Mouse (Mus musculus) heart, embryonic 14.5 days (tissue): Measurements from ENCODE around the gene Stard13. TPM values are rescaled to one million over a fixed set of nuclear protein-coding genes. Genes with fewer than 3 reads are reported as not detected.

Experiments used
- ATAC-seq: fragments of 200-750 bp; cut with Nextera tagmentation; 2 replicates; pipeline ENCODE4 v1.8.0; 2017; ENCODE audit warnings: low read depth, moderate TSS enrichment; ENCODE audit not compliant: insufficient number of reproducible peaks, insufficient read depth, low FRiP score
- H3K27ac ChIP-seq, 2 experiments: fragments of 200-500 bp in 1 of 2; fragments of 300-500 bp in 1 of 2; sonication (generic) in 1 of 2; replicated peaks in 1 of 2; 2 replicates each; pipeline ENCODE4 v1.5.1; 2012 to 2014; ENCODE audit warnings: low read depth in 2 of 2, low read length in 2 of 2, control low read depth in 1 of 2, mild to moderate bottlenecking in 1 of 2, mixed read lengths in 1 of 2; ENCODE audit not compliant: control insufficient read depth in 1 of 2, insufficient read depth in 1 of 2
- H3K27me3 ChIP-seq: fragments of 300-500 bp; sonication (generic); 2 replicates; pipeline ENCODE4 v1.6.1; 2014; ENCODE audit warnings: mild to moderate bottlenecking, low read length, control low read depth; ENCODE audit not compliant: control insufficient read depth, insufficient read depth
- H3K36me3 ChIP-seq: fragments of 300-500 bp; sonication (generic); 2 replicates; pipeline ENCODE4 v1.6.1; 2014; ENCODE audit warnings: mild to moderate bottlenecking, control low read depth, low read length, mixed read lengths; ENCODE audit not compliant: control insufficient read depth, insufficient read depth
- H3K4me1 ChIP-seq, 2 experiments: fragments of 200-500 bp in 1 of 2; fragments of 300-500 bp in 1 of 2; sonication (generic) in 1 of 2; 2 replicates each; pipeline ENCODE4 v1.6.1; 2012 to 2014; ENCODE audit warnings: low read length in 2 of 2, control low read depth in 1 of 2, mixed read lengths in 1 of 2; ENCODE audit not compliant: control insufficient read depth in 2 of 2, insufficient read depth in 2 of 2
- H3K4me2 ChIP-seq: fragments of 300-500 bp; sonication (generic); 2 replicates; pipeline ENCODE4 v1.6.1; 2014; ENCODE audit warnings: mild to moderate bottlenecking, low read length
- H3K4me3 ChIP-seq, 2 experiments: fragments of 200-500 bp in 1 of 2; fragments of 300-500 bp in 1 of 2; sonication (generic) in 1 of 2; 2 replicates each; pipeline ENCODE4 v1.5.1; 2012 to 2014; ENCODE audit warnings: low read length in 2 of 2, mild to moderate bottlenecking in 2 of 2, control low read depth in 1 of 2, low read depth in 1 of 2, moderate library complexity in 1 of 2; ENCODE audit not compliant: control insufficient read depth in 1 of 2, insufficient read depth in 1 of 2
- H3K9ac ChIP-seq: fragments of 300-500 bp; sonication (generic); 2 replicates; pipeline ENCODE4 v1.6.1; 2014; ENCODE audit warnings: mild to moderate bottlenecking, low read length
- H3K9me3 ChIP-seq: fragments of 300-500 bp; sonication (generic); 2 replicates; pipeline ENCODE4 v1.6.1; 2016; ENCODE audit warnings: low read length, control low read depth; ENCODE audit not compliant: control insufficient read depth
- WGBS: fragments of 180-500 bp; shearing (Covaris S2); extraction: QIAGEN DNeasy Blood & Tissue Kit; methylation state at CpG from one replicate; pipeline ENCODE4 v1.1.7; 2014; 5-methylcytosine and 5-hydroxymethylcytosine counted together
- polyA plus RNA-seq: library from polyadenylated mRNA; unstranded; fragments of >200 nt; fragmentation: Nextera tagmentation; extraction: Ambion mirVana; gene quantifications from 2 replicates; pipeline ENCODE4 v1.2.1, GENCODE M21; 2014

Stard13 gene
- polyA plus RNA-seq, 1 experiment from 2014 or later = 3.4 TPM

GRCm38 (mm10) chr5:151261558-151261957 lies 27.9 kb upstream of the Stard13 start:
- 87% methylated on average over 2 of the region's 2 CpGs for WGBS
- no peaks in the 10 kb centered on the region for H3K9me3 ChIP-seq
- no peaks in the 10 kb centered on the region for H3K36me3 ChIP-seq
- no peak overlapping the region for H3K9ac ChIP-seq
- no peaks in the 10 kb centered on the region for H3K27me3 ChIP-seq
- H3K4me2 ChIP-seq = no peak overlapping the region
- no peaks in the 10 kb centered on the region for H3K4me1 ChIP-seq
- ATAC-seq = no peak
- no peak overlapping the region for H3K27ac ChIP-seq
- H3K4me3 ChIP-seq = no peak overlapping the region

- H3K36me3 ChIP-seq = no peaks in the 10 kb centered on the region
- no peak overlapping the region for H3K27ac ChIP-seq
- peak overlapping the region in 1 of 2 experiments; percentile 8; a peak in 1 of 4 replicates for H3K4me3 ChIP-seq
- ATAC-seq = no peak
- H3K9ac ChIP-seq = no peak overlapping the region
- H3K27me3 ChIP-seq = no peaks in the 10 kb centered on the region
- H3K9me3 ChIP-seq = no peaks in the 10 kb centered on the region
- WGBS = 45% methylated on average over 8 of the region's 8 CpGs
- H3K4me2 ChIP-seq = peak overlapping the region; percentile 48
- H3K4me1 ChIP-seq = peaks cover 6 to 8% of the 10 kb centered on the region in 2 experiments
These were observed 18.6 kb upstream of the Stard13 start for GRCm38 (mm10) chr5:151252213-151252612.

- H3K4me2 ChIP-seq = no peak overlapping the region
- WGBS = 39% methylated on average over 8 of the region's 8 CpGs
- H3K4me3 ChIP-seq = no peak overlapping the region
- no peaks in the 10 kb centered on the region for H3K27me3 ChIP-seq
- no peaks in the 10 kb centered on the region for H3K36me3 ChIP-seq
- H3K27ac ChIP-seq = no peak overlapping the region
- ATAC-seq = no peak
- no peaks in the 10 kb centered on the region for H3K9me3 ChIP-seq
- peaks cover 7 to 13% of the 10 kb centered on the region in 2 experiments for H3K4me1 ChIP-seq
- H3K9ac ChIP-seq = no peak overlapping the region
These were observed 18.0 kb upstream of the Stard13 start for GRCm38 (mm10) chr5:151251656-151252055.

GRCm38 (mm10) chr5:151248671-151249620 lies 15.3 kb upstream of the Stard13 start:
- Histone ChIP-seq H3K9me3 (no peaks in the 10 kb centered on the region), H3K9ac (no peak overlapping the region), H3K27ac (no peak overlapping the region), H3K36me3 (no peaks in the 10 kb centered on the region), H3K4me1 (peaks cover 7 to 14% of the 10 kb centered on the region in 2 experiments), H3K27me3 (no peaks in the 10 kb centered on the region), H3K4me2 (peak overlapping the region; percentile 30; the same call in 1 of the 2 replicates), H3K4me3 (no peak overlapping the region)
- no peak for ATAC-seq
- 53% methylated on average over 10 of the region's 10 CpGs for WGBS

- Histone ChIP-seq H3K4me3 (no peak overlapping the region), H3K9me3 (no peaks in the 10 kb centered on the region), H3K27ac (peak overlapping the region; percentile 32 to 57; a peak in 2 of 4 replicates), H3K4me2 (no peak overlapping the region), H3K9ac (no peak overlapping the region), H3K4me1 (peaks cover 7 to 14% of the 10 kb centered on the region in 2 experiments), H3K27me3 (no peaks in the 10 kb centered on the region), H3K36me3 (no peaks in the 10 kb centered on the region)
- WGBS = 77% methylated on average over 2 of the region's 2 CpGs
- no peak for ATAC-seq
These were observed 14.4 kb upstream of the Stard13 start for GRCm38 (mm10) chr5:151248084-151248483.

- Histone ChIP-seq H3K27me3 (no peaks in the 10 kb centered on the region), H3K4me1 (peaks cover 7 to 14% of the 10 kb centered on the region in 2 experiments), H3K9ac (no peak overlapping the region), H3K36me3 (no peaks in the 10 kb centered on the region), H3K4me3 (no peak overlapping the region), H3K4me2 (peak overlapping the region; percentile 33), H3K27ac (peak overlapping the region; percentile 50 to 57), H3K9me3 (no peaks in the 10 kb centered on the region)
- peak; percentile 43; the same call in 1 of the 2 replicates for ATAC-seq
- 27% methylated on average over 11 of the region's 11 CpGs for WGBS
These were observed 13.7 kb upstream of the Stard13 start for GRCm38 (mm10) chr5:151247115-151247875.

GRCm38 (mm10) chr5:151246287-151246686 lies 12.7 kb upstream of the Stard13 start:
- Histone ChIP-seq H3K4me3 (no peak overlapping the region), H3K9me3 (no peaks in the 10 kb centered on the region), H3K27me3 (no peaks in the 10 kb centered on the region), H3K4me2 (no peak overlapping the region; the same call in 1 of the 2 replicates), H3K27ac (no peak overlapping the region), H3K36me3 (no peaks in the 10 kb centered on the region), H3K4me1 (peaks cover 7 to 14% of the 10 kb centered on the region in 2 experiments), H3K9ac (no peak overlapping the region)
- 83% methylated on average over 2 of the region's 2 CpGs for WGBS
- no peak for ATAC-seq
